Mouse (Mus musculus): ENCODE measurements around the gene Ntn5. TPM values are rescaled to one million over a fixed set of nuclear protein-coding genes. Genes with fewer than 3 reads are reported as not detected.

The Ntn5 gene
- polyA plus RNA-seq, 1 experiment from 2014 or later = 0.29 TPM

DNA sequence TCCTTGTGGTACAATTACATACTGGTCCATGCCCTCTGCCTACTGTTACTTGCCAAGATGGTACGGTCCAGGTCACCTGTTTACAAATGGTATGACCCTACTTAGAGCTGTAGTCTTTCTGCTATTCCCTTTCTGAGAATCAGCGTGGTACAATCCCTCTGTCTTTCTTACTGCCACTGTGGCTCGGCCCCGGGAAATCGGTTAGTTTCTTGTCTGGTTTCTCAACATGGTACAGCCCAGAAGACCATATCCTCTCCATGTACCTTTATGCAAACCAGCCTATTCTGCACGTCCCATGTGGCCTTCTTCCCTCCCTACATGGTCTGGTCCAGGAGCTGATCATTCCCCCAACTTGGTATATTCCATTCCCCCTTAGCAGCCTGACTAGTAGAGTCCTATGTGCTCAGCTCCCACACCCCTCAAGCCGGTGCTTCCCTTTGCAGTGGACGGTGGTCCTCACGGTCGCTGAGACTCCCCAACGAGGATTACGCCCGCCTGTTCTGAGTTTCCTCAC lies 20.3 kb downstream of the Ntn5 start:
- H3K4me2 ChIP-seq (replicated peaks; ENCODE audit: low read depth, low read length) = peak overlapping the region; percentile 94
- ATAC-seq (ENCODE audit: low FRiP score, low TSS enrichment) = peak; percentile 40
- H3K4me3 ChIP-seq (ENCODE audit: low read length) = peak overlapping the region; percentile 71
- peaks cover 62% of the 10 kb centered on the region for H3K4me1 ChIP-seq (ENCODE audit: insufficient read depth, low read length)
- no peaks in the 10 kb centered on the region for H3K9me3 ChIP-seq (ENCODE audit: low read length)
- peaks cover 15% of the 10 kb centered on the region for H3K27me3 ChIP-seq (ENCODE audit: insufficient read depth, low read length)
- peak overlapping the region; percentile 86 for H3K27ac ChIP-seq (ENCODE audit: low read length)
- peak overlapping the region; percentile 74 for H3K9ac ChIP-seq (replicated peaks; ENCODE audit: low read length)
- H3K36me3 ChIP-seq (ENCODE audit: insufficient read depth, low read length) = no peaks in the 10 kb centered on the region
- under 1% methylated on average over 13 of the region's 13 CpGs for WGBS

DNA sequence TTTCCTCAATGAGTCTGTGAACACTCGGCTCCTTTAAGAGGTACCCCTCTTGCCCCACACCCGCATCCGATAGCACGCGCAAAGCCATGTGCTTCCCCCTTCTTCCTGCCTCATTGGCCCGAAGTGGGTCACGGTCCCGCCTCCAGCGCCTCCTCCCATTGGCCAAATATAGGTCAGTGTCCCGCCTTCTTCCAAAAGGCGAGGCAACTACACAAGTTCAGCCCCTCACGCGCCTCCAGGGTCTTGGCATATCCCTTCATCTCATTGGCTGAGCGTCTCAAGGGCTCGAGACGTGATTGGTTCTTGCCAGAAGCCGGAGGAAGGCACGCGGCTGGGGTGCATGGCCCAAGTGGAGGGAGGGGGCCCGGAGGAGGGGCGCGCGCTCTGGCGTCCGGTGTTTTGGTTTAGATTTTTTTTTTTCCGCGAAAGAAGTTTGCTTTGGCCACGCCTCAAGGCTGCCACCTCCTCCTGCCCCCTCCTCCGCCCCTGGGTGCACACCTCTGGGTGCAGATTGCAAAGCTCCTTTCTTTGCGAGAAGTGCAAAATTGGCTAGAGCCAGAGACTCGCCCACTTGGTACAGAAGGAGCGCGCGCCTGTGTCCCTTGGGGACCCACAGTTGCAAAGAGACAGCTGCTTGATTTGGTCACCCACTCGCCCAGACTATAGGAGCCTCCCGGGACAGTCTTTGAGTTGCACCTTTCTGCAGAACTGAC lies 21.1 kb downstream of the Ntn5 start, which contains the start of gene Dbp:
TSS of gene Dbp (plus strand) at position 359 of the 713 bp plus-strand sequence.
- H3K9me3 ChIP-seq (ENCODE audit: low read length) = no peaks in the 10 kb centered on the region
- H3K36me3 ChIP-seq (ENCODE audit: insufficient read depth, low read length) = no peaks in the 10 kb centered on the region
- H3K9ac ChIP-seq (replicated peaks; ENCODE audit: low read length) = peak within 1 kb of the TSS; percentile 89
- H3K4me3 ChIP-seq (ENCODE audit: low read length) = peak within 1 kb of the TSS; percentile 71
- H3K27ac ChIP-seq (ENCODE audit: low read length) = peak within 1 kb of the TSS; percentile 86
- H3K27me3 ChIP-seq (ENCODE audit: insufficient read depth, low read length) = peaks cover 7% of the 10 kb centered on the region
- 0% methylated on average over 36 of the region's 36 CpGs for WGBS
- peaks cover 62% of the 10 kb centered on the region for H3K4me1 ChIP-seq (ENCODE audit: insufficient read depth, low read length)
- ATAC-seq (ENCODE audit: low FRiP score, low TSS enrichment) = peak; percentile 88
- peak within 1 kb of the TSS; percentile 94 for H3K4me2 ChIP-seq (replicated peaks; ENCODE audit: low read depth, low read length)

DNA sequence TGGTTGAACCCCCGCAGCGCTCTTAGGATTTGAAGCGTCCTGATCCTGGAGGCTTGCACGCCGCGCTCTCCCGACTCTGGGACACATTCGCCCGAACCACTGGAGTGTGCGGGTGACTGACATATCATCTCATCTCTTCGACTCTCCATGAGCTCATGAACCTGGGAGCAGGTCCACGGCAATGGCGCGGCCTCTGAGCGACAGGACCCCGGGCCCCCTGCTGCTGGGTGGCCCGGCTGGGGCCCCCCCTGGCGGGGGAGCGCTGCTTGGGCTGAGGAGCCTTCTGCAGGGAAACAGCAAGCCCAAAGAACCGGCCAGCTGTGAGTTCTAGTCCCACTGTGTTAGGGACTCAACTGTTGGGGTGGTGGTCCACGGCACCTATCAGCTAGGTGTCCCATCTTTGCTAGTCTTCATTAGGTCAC lies 21.6 kb downstream of the Ntn5 start:
- WGBS = under 1% methylated on average over 21 of the region's 21 CpGs
- ATAC-seq (ENCODE audit: low FRiP score, low TSS enrichment) = no peak; the same call in none of the 2 replicates
- Histone ChIP-seq H3K9me3 (ENCODE audit: low read length) (no peaks in the 10 kb centered on the region), H3K9ac (replicated peaks; ENCODE audit: low read length) (peak overlapping the region; percentile 89), H3K36me3 (ENCODE audit: insufficient read depth, low read length) (peaks cover 4% of the 10 kb centered on the region), H3K27me3 (ENCODE audit: insufficient read depth, low read length) (peaks cover 1% of the 10 kb centered on the region; the same call in 1 of the 2 replicates), H3K27ac (ENCODE audit: low read length) (peak overlapping the region; percentile 83), H3K4me2 (replicated peaks; ENCODE audit: low read depth, low read length) (peak overlapping the region; percentile 94), H3K4me1 (ENCODE audit: insufficient read depth, low read length) (peaks cover 56% of the 10 kb centered on the region), H3K4me3 (ENCODE audit: low read length) (peak overlapping the region; percentile 71)

- H3K4me1 ChIP-seq (ENCODE audit: insufficient read depth, low read length) = peaks cover 53% of the 10 kb centered on the region
- peak overlapping the region; percentile 71 for H3K4me3 ChIP-seq (ENCODE audit: low read length)
- peak overlapping the region; percentile 94 for H3K4me2 ChIP-seq (replicated peaks; ENCODE audit: low read depth, low read length)
- peak overlapping the region; percentile 89 for H3K9ac ChIP-seq (replicated peaks; ENCODE audit: low read length)
- H3K9me3 ChIP-seq (ENCODE audit: low read length) = no peaks in the 10 kb centered on the region
- peaks cover 8% of the 10 kb centered on the region for H3K36me3 ChIP-seq (ENCODE audit: insufficient read depth, low read length)
- H3K27ac ChIP-seq (ENCODE audit: low read length) = peak overlapping the region; percentile 94
- ATAC-seq (ENCODE audit: low FRiP score, low TSS enrichment) = peak; percentile 10; the same call in 1 of the 2 replicates
- WGBS = 2% methylated on average over 7 of the region's 7 CpGs
- H3K27me3 ChIP-seq (ENCODE audit: insufficient read depth, low read length) = no peaks in the 10 kb centered on the region
These were observed 22.1 kb downstream of the Ntn5 start for GRCm38 (mm10) chr7:45705873-45706281.

DNA sequence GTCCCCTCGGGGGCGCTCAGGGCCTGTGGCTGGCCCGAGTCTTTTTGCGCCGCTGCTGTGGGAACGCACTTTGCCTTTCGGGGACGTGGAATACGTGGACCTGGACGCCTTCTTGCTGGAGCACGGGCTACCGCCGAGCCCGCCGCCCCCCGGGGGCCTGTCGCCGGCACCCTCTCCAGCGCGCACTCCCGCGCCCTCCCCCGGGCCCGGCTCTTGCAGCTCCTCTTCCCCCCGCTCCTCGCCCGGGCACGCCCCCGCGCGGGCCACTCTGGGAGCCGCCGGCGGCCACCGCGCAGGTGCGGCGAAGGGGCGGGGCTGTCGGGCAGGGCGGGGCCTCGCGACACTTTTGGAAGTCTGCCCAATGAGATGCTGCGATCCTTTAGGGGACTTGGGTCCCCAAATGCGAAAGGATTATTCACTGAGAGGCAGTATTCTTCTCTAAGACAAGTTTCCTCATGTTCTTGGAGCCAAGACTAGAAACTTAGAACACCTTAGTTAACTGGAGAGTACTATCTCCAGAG lies 23.0 kb downstream of the Ntn5 start:
- no peaks in the 10 kb centered on the region for H3K27me3 ChIP-seq (ENCODE audit: insufficient read depth, low read length)
- peak overlapping the region; percentile 71 for H3K4me3 ChIP-seq (ENCODE audit: low read length)
- peak overlapping the region; percentile 89 for H3K9ac ChIP-seq (replicated peaks; ENCODE audit: low read length)
- H3K4me1 ChIP-seq (ENCODE audit: insufficient read depth, low read length) = peaks cover 44% of the 10 kb centered on the region
- H3K9me3 ChIP-seq (ENCODE audit: low read length) = no peaks in the 10 kb centered on the region
- no peak for ATAC-seq (ENCODE audit: low FRiP score, low TSS enrichment)
- H3K36me3 ChIP-seq (ENCODE audit: insufficient read depth, low read length) = peaks cover 17% of the 10 kb centered on the region
- peak overlapping the region; percentile 94 for H3K4me2 ChIP-seq (replicated peaks; ENCODE audit: low read depth, low read length)
- WGBS = under 1% methylated on average over 37 of the region's 45 CpGs
- peak overlapping the region; percentile 94 for H3K27ac ChIP-seq (ENCODE audit: low read length)

DNA sequence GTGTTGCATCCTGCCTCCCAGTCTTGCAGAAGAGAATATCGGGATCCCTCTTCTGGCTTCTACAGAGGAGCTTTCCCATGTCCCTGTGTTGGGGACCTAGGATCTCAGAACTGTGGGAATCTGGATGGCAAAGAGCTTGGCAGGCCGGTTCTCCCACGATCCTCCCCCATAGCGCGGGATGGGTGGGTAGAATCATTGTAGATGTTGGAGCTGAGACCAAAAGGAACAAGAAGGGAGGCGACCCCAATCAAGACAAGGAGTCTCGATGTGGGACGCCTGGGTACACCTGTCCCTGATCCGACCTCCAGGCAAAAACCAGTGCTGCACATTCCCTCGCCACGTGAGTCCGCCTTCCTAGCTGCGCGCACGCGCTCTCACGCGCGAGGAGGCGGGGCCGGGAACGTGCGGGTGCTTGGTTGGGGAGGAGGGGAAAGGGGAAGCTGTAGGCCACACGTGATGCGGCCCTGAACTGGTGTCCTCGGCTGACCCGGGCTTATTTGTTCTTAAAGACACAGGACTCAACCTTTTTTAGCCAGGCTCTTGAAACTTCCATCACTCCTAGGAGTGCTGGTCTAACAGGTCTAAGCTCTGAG lies 23.6 kb downstream of the Ntn5 start:
- Histone ChIP-seq H3K9me3 (ENCODE audit: low read length) (no peaks in the 10 kb centered on the region), H3K4me3 (ENCODE audit: low read length) (peak overlapping the region; percentile 71), H3K27ac (ENCODE audit: low read length) (peak overlapping the region; percentile 94), H3K4me2 (replicated peaks; ENCODE audit: low read depth, low read length) (peak overlapping the region; percentile 94), H3K36me3 (ENCODE audit: insufficient read depth, low read length) (peaks cover 24% of the 10 kb centered on the region), H3K9ac (replicated peaks; ENCODE audit: low read length) (peak overlapping the region; percentile 89), H3K4me1 (ENCODE audit: insufficient read depth, low read length) (peaks cover 44% of the 10 kb centered on the region), H3K27me3 (ENCODE audit: insufficient read depth, low read length) (no peaks in the 10 kb centered on the region)
- WGBS = under 1% methylated on average over 27 of the region's 27 CpGs
- peak; percentile 2; the same call in 1 of the 2 replicates for ATAC-seq (ENCODE audit: low FRiP score, low TSS enrichment)

DNA sequence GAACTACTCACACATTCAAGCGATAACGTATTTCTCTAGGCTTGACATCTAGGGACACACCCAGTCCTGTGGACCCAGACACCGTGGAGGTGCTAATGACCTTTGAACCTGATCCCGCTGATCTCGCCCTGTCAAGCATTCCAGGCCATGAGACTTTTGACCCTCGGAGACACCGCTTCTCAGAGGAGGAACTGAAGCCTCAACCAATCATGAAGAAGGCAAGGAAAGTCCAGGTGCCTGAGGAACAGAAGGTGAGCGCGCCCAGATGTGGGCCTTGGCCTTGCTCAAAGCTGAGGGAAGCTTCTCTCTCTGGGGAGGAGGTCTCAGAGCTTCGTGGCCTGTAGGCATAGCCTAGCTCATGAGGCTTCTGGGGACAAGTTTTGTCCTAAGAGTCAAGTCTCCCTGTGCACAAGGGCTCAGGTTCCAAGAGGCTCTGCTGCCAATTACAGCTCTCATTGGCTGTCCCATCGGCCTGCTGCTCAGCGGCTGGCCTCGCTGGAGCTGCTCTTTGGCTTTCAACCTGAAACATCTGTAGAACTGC lies 24.5 kb downstream of the Ntn5 start:
- H3K27me3 ChIP-seq (ENCODE audit: insufficient read depth, low read length) = no peaks in the 10 kb centered on the region
- peaks cover 44% of the 10 kb centered on the region for H3K4me1 ChIP-seq (ENCODE audit: insufficient read depth, low read length)
- H3K9ac ChIP-seq (replicated peaks; ENCODE audit: low read length) = peak overlapping the region; percentile 89; the same call in 1 of the 2 replicates
- WGBS = 26% methylated on average over 13 of the region's 13 CpGs
- H3K4me2 ChIP-seq (replicated peaks; ENCODE audit: low read depth, low read length) = peak overlapping the region; percentile 94
- peaks cover 32% of the 10 kb centered on the region for H3K36me3 ChIP-seq (ENCODE audit: insufficient read depth, low read length)
- H3K27ac ChIP-seq (ENCODE audit: low read length) = peak overlapping the region; percentile 94
- ATAC-seq (ENCODE audit: low FRiP score, low TSS enrichment) = no peak
- no peaks in the 10 kb centered on the region for H3K9me3 ChIP-seq (ENCODE audit: low read length)
- peak overlapping the region; percentile 71 for H3K4me3 ChIP-seq (ENCODE audit: low read length)

GRCm38 (mm10) chr7:45709036-45709435 lies 25.2 kb downstream of the Ntn5 start:
- H3K4me2 ChIP-seq (replicated peaks; ENCODE audit: low read depth, low read length) = no peak overlapping the region
- H3K4me3 ChIP-seq (ENCODE audit: low read length) = no peak overlapping the region
- H3K9me3 ChIP-seq (ENCODE audit: low read length) = no peaks in the 10 kb centered on the region
- no peak for ATAC-seq (ENCODE audit: low FRiP score, low TSS enrichment)
- WGBS = 54% methylated on average over 6 of the region's 6 CpGs
- H3K27me3 ChIP-seq (ENCODE audit: insufficient read depth, low read length) = no peaks in the 10 kb centered on the region
- H3K9ac ChIP-seq (replicated peaks; ENCODE audit: low read length) = 0 out of 2 replicates have a peak overlapping the region, but pooled peaks have one; percentile 89
- H3K27ac ChIP-seq (ENCODE audit: low read length) = no peak overlapping the region
- peaks cover 34% of the 10 kb centered on the region for H3K36me3 ChIP-seq (ENCODE audit: insufficient read depth, low read length)
- peaks cover 40% of the 10 kb centered on the region for H3K4me1 ChIP-seq (ENCODE audit: insufficient read depth, low read length)

DNA sequence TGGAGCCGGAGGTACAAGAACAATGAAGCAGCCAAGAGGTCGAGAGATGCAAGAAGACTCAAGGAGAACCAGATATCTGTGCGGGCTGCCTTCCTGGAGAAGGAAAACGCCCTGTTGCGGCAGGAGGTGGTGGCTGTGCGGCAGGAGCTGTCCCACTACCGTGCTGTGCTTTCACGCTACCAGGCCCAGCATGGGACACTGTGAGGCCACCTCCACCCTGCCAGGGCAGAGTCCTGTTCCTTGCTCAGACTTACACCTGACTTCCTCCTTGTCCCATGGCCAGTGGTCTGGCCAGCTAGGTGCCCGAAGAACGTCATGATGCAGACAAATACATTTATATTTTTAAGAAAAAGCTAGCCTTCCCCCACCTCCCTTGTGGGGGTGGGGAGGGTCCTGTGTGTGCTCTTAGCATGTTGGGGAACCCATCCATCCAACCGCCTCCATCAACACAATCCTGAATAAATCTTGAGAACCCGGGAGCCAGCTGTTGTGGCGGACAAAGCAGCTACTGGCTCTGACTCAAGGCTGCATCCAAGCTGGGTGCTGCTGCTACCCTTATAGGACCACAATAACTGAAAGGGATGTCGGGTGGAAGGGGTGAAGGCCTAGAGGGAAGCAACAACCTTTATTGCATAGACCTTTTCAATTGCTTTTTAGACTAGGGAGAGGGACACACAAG lies 26.0 kb downstream of the Ntn5 start:
- Histone ChIP-seq H3K4me3 (ENCODE audit: low read length) (no peak overlapping the region), H3K9me3 (ENCODE audit: low read length) (no peaks in the 10 kb centered on the region), H3K4me2 (replicated peaks; ENCODE audit: low read depth, low read length) (no peak overlapping the region), H3K4me1 (ENCODE audit: insufficient read depth, low read length) (peaks cover 47% of the 10 kb centered on the region), H3K36me3 (ENCODE audit: insufficient read depth, low read length) (peaks cover 34% of the 10 kb centered on the region), H3K27me3 (ENCODE audit: insufficient read depth, low read length) (no peaks in the 10 kb centered on the region), H3K27ac (ENCODE audit: low read length) (no peak overlapping the region), H3K9ac (replicated peaks; ENCODE audit: low read length) (no peak overlapping the region)
- no peak for ATAC-seq (ENCODE audit: low FRiP score, low TSS enrichment)
- WGBS = 87% methylated on average over 14 of the region's 14 CpGs

All from kidney, embryonic 16.5 days (tissue).